Mouse (Mus musculus): ENCODE data around the gene Msrb3.

DNA sequence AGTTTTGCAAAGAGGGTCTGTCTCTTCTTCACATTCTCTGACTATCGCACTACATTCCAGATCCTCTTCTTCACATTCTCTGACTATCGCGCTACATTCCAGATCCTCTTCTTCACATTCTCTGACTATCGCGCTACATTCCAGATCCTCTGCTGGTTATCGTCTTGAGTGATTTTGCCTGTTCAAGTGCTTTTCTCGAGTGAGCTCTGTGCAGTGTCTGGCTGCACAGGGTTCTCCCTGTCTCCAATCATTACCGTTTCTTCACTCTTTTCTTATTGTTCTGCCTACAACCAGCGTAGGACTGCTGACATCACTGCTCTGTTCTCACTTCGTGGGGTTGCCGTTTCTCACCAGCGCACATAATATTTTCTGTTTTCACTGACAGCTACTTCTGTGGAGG, 138.2 kb downstream of the Msrb3 start:
- TF ChIP-seq CTCF (IDR thresholded peaks at IDR 0.05; ENCODE audit: low read depth) (no peak), EP300 (IDR thresholded peaks at IDR 0.05; ENCODE audit: low read depth) (no peak)

Data from heart, postnatal 0 days (tissue).